Mouse (Mus musculus): ENCODE results near the gene Ifi209.

DNA sequence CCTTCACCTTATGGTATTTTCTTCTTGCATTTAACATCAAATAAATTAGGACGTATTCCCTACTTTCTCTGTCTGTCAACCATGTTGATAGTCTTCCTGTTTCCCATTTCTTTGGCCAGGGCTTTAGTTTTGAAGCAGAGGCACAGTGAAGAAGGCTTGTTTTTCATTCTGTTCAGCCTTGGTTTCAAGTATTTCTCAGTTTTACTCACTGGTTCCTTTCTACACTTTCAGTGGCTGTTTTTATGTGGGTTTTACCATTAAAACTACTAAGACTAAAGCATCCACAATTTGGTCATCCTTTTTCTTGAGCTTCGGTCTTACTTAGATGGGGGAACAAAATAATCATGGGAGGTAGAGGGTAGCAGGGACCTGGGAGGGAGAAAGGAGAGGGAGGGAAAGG, 6.7 kb upstream of the Ifi209 start:
- TF ChIP-seq CTCF (IDR thresholded peaks at IDR 0.05; ENCODE audit: extremely low read depth, insufficient read length, insufficient replicate concordance, low read depth, low read length) (no peak), POLR2A (IDR thresholded peaks at IDR 0.05; ENCODE audit: low read depth, low read length) (no peak)

All from small intestine, adult 2 months (tissue).